Mouse (Mus musculus): ENCODE data around the gene Btbd19.
A peak's percentile ranks its signal among the peaks of the same experiment; 100 is the strongest.

Btbd19 gene

GRCm38 (mm10) chr4:117113237-117113636, 12.3 kb downstream of the Btbd19 start:
- DNase-seq (ENCODE audit: low spot score in 2 of 2), result no peak

- DNase-seq (ENCODE audit: low spot score in 2 of 2), result no peak
These were observed 14.5 kb downstream of the Btbd19 start for GRCm38 (mm10) chr4:117110985-117111384.

- DNase-seq (ENCODE audit: low spot score in 2 of 2), result no peak
These were observed 15.3 kb downstream of the Btbd19 start for GRCm38 (mm10) chr4:117110249-117110648.

GRCm38 (mm10) chr4:117109330-117109729, 16.2 kb downstream of the Btbd19 start:
- no peak for DNase-seq (ENCODE audit: low spot score in 2 of 2)

GRCm38 (mm10) chr4:117108524-117108849, 17.0 kb downstream of the Btbd19 start:
- no peak for DNase-seq (ENCODE audit: low spot score in 2 of 2)

GRCm38 (mm10) chr4:117107813-117108523, 17.6 kb downstream of the Btbd19 start:
- no peak for DNase-seq (ENCODE audit: low spot score in 2 of 2)

- no peak for DNase-seq (ENCODE audit: low spot score in 2 of 2)
These were observed 20.4 kb downstream of the Btbd19 start for GRCm38 (mm10) chr4:117105127-117105526.

GRCm38 (mm10) chr4:117104672-117105071, 20.9 kb downstream of the Btbd19 start:
- DNase-seq (ENCODE audit: low spot score in 2 of 2), result no peak

GRCm38 (mm10) chr4:117101218-117101617, 24.3 kb downstream of the Btbd19 start:
- peak in 1 of 2 experiments; percentile 46 for DNase-seq (ENCODE audit: low spot score in 2 of 2)

- no peak for DNase-seq (ENCODE audit: low spot score in 2 of 2)
These were observed 25.5 kb downstream of the Btbd19 start for GRCm38 (mm10) chr4:117100036-117100435.

- DNase-seq (ENCODE audit: low spot score in 2 of 2), result no peak
These were observed 26.8 kb downstream of the Btbd19 start for GRCm38 (mm10) chr4:117098764-117099036.

GRCm38 (mm10) chr4:117097969-117098763, 27.4 kb downstream of the Btbd19 start:
- no peak for DNase-seq (ENCODE audit: low spot score in 2 of 2)

GRCm38 (mm10) chr4:117096666-117097065, 28.9 kb downstream of the Btbd19 start:
- no peak for DNase-seq (ENCODE audit: low spot score in 2 of 2)

GRCm38 (mm10) chr4:117095551-117096452, 29.7 kb downstream of the Btbd19 start, which contains the start of gene Ptch2:
TSS of gene Ptch2 (plus strand) at chr4:117096075.
- DNase-seq (ENCODE audit: low spot score in 2 of 2), result peak in 1 of 2 experiments; percentile 50

GRCm38 (mm10) chr4:117094626-117095361, 30.7 kb downstream of the Btbd19 start:
- no peak for DNase-seq (ENCODE audit: low spot score in 2 of 2)

GRCm38 (mm10) chr4:117090586-117090985, 34.9 kb downstream of the Btbd19 start:
- no peak for DNase-seq (ENCODE audit: low spot score in 2 of 2)

- no peak for DNase-seq (ENCODE audit: low spot score in 2 of 2)
These were observed 37.4 kb downstream of the Btbd19 start for GRCm38 (mm10) chr4:117087948-117088640.

GRCm38 (mm10) chr4:117071183-117071582, 54.3 kb downstream of the Btbd19 start:
- DNase-seq (ENCODE audit: low spot score in 2 of 2), result no peak

GRCm38 (mm10) chr4:117070624-117071023, 54.9 kb downstream of the Btbd19 start:
- DNase-seq (ENCODE audit: low spot score in 2 of 2), result no peak

GRCm38 (mm10) chr4:117069647-117070046, 55.9 kb downstream of the Btbd19 start:
- DNase-seq (ENCODE audit: low spot score in 2 of 2), result no peak
